Mouse (Mus musculus) liver, embryonic 14 days (tissue): ENCODE results near the gene Olfr3. TPM values are rescaled to one million over a fixed set of nuclear protein-coding genes. Genes with fewer than 3 reads are reported as not detected.

ENCODE experiments used
- polyA plus RNA-seq: library from polyadenylated mRNA; depleted of rRNA; stranded (reverse); fragments of >200 nt; gene quantifications from 2 replicates; pipeline ENCODE4 v1.2.3, GENCODE M21; 2012; rRNA removed

Gene Olfr3
- not detected in 2 replicates for polyA plus RNA-seq

GRCm38 (mm10) chr2:36816932-36817331, at the start of gene Olfr3:
Gene Olfr3, minus strand, starts transcription at chr2:36817032.

GRCm38 (mm10) chr2:36862560-36862959, 45.7 kb upstream of the Olfr3 start, which contains the start of gene Olfr351:
Gene Olfr351, minus strand, starts transcription at chr2:36862660.

GRCm38 (mm10) chr2:36846010-36846409, 29.2 kb upstream of the Olfr3 start, which contains the start of gene Olfr350:
Gene Olfr350, plus strand, starts transcription at chr2:36846310.

GRCm38 (mm10) chr2:36790238-36790637, 26.6 kb downstream of the Olfr3 start, which contains the start of gene Olfr50:
Gene Olfr50, plus strand, starts transcription at chr2:36790538.

GRCm38 (mm10) chr2:36783976-36784375, 32.9 kb downstream of the Olfr3 start, which contains the start of gene Olfr348:
Gene Olfr348, plus strand, starts transcription at chr2:36784276.

Other genes with a start within 250 kb of the Olfr3 start
- not detected in 2 replicates for gene Olfr345, start 177.0 kb downstream of the Olfr3 start, polyA plus RNA-seq
- not detected in 2 replicates for gene Olfr346, start 131.2 kb downstream of the Olfr3 start, polyA plus RNA-seq
- gene Olfr347, start 85.1 kb downstream of the Olfr3 start, polyA plus RNA-seq = not detected in 2 replicates
- gene Olfr348, start 32.8 kb downstream of the Olfr3 start, polyA plus RNA-seq = not detected in 2 replicates
- not detected in 2 replicates for gene Olfr50, start 26.5 kb downstream of the Olfr3 start, polyA plus RNA-seq
- gene Olfr350, start 29.3 kb upstream of the Olfr3 start, polyA plus RNA-seq = not detected in 2 replicates
- not detected in 2 replicates for gene Olfr351, start 45.6 kb upstream of the Olfr3 start, polyA plus RNA-seq
- not detected in 2 replicates for gene Olfr352, start 51.4 kb upstream of the Olfr3 start, polyA plus RNA-seq
- not detected in 2 replicates for gene Olfr353, start 75.9 kb upstream of the Olfr3 start, polyA plus RNA-seq
- gene Olfr354, start 88.6 kb upstream of the Olfr3 start, polyA plus RNA-seq = not detected in 2 replicates
- gene Olfr355, start 111.9 kb upstream of the Olfr3 start, polyA plus RNA-seq = not detected in 2 replicates
- gene Olfr356, start 120.1 kb upstream of the Olfr3 start, polyA plus RNA-seq = not detected in 2 replicates
- gene Olfr357, start 176.8 kb upstream of the Olfr3 start, polyA plus RNA-seq = not detected in 2 replicates
- gene Olfr358, start 192.3 kb upstream of the Olfr3 start, polyA plus RNA-seq = not detected in 2 replicates
- not detected in 2 replicates for gene Olfr360, start 248.7 kb upstream of the Olfr3 start, polyA plus RNA-seq